Mouse (Mus musculus) lung, embryonic 14.5 days (tissue): ENCODE measurements around the gene Ccdc146. TPM values are rescaled to one million over a fixed set of nuclear protein-coding genes. Genes with fewer than 3 reads are reported as not detected.

Experiments
- ATAC-seq: fragments of 200-750 bp; cut with Nextera tagmentation; 2 replicates; pipeline ENCODE4 v1.8.0; 2017; ENCODE audit warnings: mild to moderate bottlenecking, moderate TSS enrichment, moderate library complexity; ENCODE audit not compliant: insufficient read depth
- DNase-seq: peaks from one replicate; pipeline ENCODE4 v3.0.0-alpha.2; 2015
- H3K27ac ChIP-seq: fragments of 300-500 bp; sonication (generic); 2 replicates; pipeline ENCODE4 v1.5.1; 2014; ENCODE audit warnings: low read depth, mild to moderate bottlenecking, moderate library complexity
- H3K27me3 ChIP-seq: fragments of 300-500 bp; sonication (generic); 2 replicates; pipeline ENCODE4 v1.6.1; 2014; ENCODE audit warnings: low read length, control low read depth; ENCODE audit not compliant: insufficient read depth
- H3K36me3 ChIP-seq: fragments of 300-500 bp; sonication (generic); 2 replicates; pipeline ENCODE4 v1.6.1; 2014; ENCODE audit warnings: control low read depth; ENCODE audit not compliant: insufficient read depth
- H3K4me1 ChIP-seq: fragments of 300-500 bp; sonication (generic); 2 replicates; pipeline ENCODE4 v1.6.1; 2014; ENCODE audit warnings: antibody characterized with exemption, control low read depth; ENCODE audit not compliant: insufficient read depth
- H3K4me2 ChIP-seq: fragments of 300-500 bp; sonication (generic); 2 replicates; pipeline ENCODE4 v1.6.1; 2014; ENCODE audit warnings: mild to moderate bottlenecking
- H3K4me3 ChIP-seq: fragments of 300-500 bp; sonication (generic); 2 replicates; pipeline ENCODE4 v1.5.1; 2014; ENCODE audit warnings: low read depth, low read length
- H3K9ac ChIP-seq: fragments of 300-500 bp; sonication (generic); 2 replicates; pipeline ENCODE4 v1.6.1; 2014
- H3K9me3 ChIP-seq: fragments of 300-500 bp; sonication (generic); 2 replicates; pipeline ENCODE4 v1.6.1; 2016; ENCODE audit warnings: low read depth, low read length, control low read depth
- CTCF ChIP-seq: IDR thresholded peaks from 2 replicates; pipeline ENCODE4 v1.5.1; 2016; ENCODE audit warnings: antibody characterized with exemption, low read depth
- WGBS: fragments of 180-500 bp; shearing (Covaris S2); extraction: QIAGEN DNeasy Blood & Tissue Kit; methylation state at CpG from one replicate; pipeline ENCODE4 v1.1.7; 2014; 5-methylcytosine and 5-hydroxymethylcytosine counted together
- polyA plus RNA-seq: library from polyadenylated mRNA; unstranded; fragments of >200 nt; fragmentation: Nextera tagmentation; extraction: Ambion mirVana; gene quantifications from 2 replicates; pipeline ENCODE4 v1.2.1, GENCODE M21; 2014

The Ccdc146 gene
- polyA plus RNA-seq, 1 experiment from 2014 or later: 0.18 TPM

DNA sequence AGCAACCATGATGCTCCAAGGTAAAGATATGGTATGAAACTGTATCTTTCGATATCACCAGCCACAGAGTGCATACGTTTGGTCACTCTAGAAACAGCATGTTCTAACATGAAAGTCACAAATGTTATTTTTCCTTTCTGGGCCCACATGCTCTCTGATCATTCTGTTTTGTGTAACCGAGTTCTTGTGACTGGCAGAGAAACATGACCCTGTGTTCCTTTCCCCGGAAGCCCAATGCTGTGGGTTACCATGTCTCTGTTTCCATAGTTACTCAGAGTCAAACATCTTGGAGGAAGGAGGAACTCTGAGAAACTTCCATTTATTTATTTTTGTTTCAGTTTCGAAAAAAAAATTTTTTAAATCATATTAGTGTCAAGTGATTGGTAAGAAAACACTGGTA, 12.4 kb downstream of the Ccdc146 start:
- 49% methylated on average over 5 of the region's 5 CpGs for WGBS
- Histone ChIP-seq H3K4me1 (no peaks in the 10 kb centered on the region), H3K4me2 (no peak overlapping the region), H3K27ac (no peak overlapping the region), H3K27me3 (no peaks in the 10 kb centered on the region), H3K9me3 (no peaks in the 10 kb centered on the region), H3K9ac (no peak overlapping the region), H3K4me3 (no peak overlapping the region), H3K36me3 (no peaks in the 10 kb centered on the region)
- TF ChIP-seq CTCF: no peak
- ATAC-seq: no peak
- peak; percentile 5 for DNase-seq

DNA sequence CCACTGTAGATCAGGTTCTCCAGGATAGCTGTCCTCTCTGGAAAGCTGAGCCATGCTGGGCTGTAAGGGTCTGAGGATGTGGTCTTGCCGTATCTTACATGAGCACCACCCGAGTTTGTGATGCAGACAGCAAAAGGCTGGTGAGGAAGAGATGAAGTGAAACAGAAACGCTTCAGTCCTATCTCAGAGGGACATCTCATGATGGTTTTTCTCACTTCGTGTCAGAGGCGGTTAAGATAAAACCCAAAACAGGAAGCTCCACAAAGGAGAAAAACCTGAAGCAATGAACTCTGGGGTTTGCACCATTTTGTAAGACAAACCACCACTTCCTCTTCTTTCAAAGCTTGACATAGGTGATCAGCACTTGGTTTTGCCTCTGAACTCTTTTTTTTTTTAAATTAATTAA, 13.2 kb downstream of the Ccdc146 start:
- H3K36me3 ChIP-seq: no peaks in the 10 kb centered on the region
- H3K9ac ChIP-seq: no peak overlapping the region
- TF ChIP-seq CTCF: no peak
- no peak overlapping the region for H3K4me2 ChIP-seq
- H3K27me3 ChIP-seq: no peaks in the 10 kb centered on the region
- DNase-seq (no peak), ATAC-seq (no peak)
- H3K9me3 ChIP-seq: no peaks in the 10 kb centered on the region
- H3K4me3 ChIP-seq: no peak overlapping the region
- WGBS: 70% methylated on average over 5 of the region's 5 CpGs
- no peaks in the 10 kb centered on the region for H3K4me1 ChIP-seq
- H3K27ac ChIP-seq: no peak overlapping the region

DNA sequence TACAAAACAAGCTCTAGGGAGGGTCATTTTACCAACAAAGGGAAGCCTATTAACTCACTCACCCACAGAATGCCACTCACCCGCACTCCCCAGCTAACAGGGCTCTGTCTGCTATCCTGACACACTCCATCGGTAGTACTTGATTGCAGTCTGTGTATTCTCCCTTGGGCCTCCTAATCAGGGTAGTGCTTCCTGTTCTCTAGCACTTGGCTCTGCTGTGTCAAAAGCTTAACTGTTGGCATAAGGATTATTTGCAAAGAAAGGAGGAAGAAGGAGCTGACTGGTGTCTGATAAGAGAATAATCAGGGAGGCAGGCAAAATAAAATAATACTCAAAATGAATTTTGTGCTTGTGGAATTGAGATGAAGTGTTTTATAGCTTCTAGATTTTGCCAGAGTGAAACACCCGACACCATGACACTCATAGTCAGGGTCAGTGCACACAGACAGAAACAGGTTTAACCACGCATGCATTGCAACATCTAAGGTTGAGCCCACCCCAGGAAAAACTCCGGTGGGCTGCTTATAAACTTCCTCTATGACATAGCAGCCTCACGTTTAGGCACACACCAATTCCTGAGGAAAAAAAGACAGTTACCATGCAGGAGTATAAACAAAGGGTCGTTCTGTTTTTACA, 29.2 kb downstream of the Ccdc146 start:
- ATAC-seq (peak; percentile 75; the same call in 1 of the 2 replicates), DNase-seq (peak; percentile 54)
- Histone ChIP-seq H3K27ac (peak overlapping the region; percentile 6; the same call in 1 of the 2 replicates), H3K36me3 (no peaks in the 10 kb centered on the region), H3K9ac (no peak overlapping the region), H3K9me3 (no peaks in the 10 kb centered on the region), H3K4me3 (no peak overlapping the region), H3K4me2 (no peak overlapping the region), H3K27me3 (no peaks in the 10 kb centered on the region), H3K4me1 (peaks cover 11% of the 10 kb centered on the region; the same call in 1 of the 2 replicates)
- 19% methylated on average over 7 of the region's 7 CpGs for WGBS
- TF ChIP-seq CTCF: no peak

DNA sequence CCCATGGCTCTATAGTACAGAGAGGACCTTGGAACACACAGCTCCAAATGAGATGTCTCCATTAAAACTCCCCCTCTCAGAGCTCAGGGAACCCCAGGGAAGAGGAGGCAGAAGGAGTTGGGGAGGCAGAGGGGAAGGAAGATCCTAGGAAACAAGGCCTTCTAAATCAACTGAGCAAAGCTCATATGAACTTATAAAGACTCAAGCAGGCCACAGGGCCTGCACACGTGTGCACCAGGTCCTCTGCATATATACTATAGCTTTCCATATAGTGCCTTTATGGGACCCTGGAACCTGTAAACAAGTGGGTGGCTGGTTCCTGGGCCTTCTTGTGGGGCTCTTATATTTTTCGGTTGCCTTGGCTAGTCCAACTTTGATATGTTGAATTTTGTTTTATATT, 29.9 kb downstream of the Ccdc146 start:
- WGBS: 84% methylated on average over 2 of the region's 2 CpGs
- Histone ChIP-seq H3K36me3 (no peaks in the 10 kb centered on the region), H3K27me3 (no peaks in the 10 kb centered on the region), H3K4me2 (no peak overlapping the region), H3K4me1 (peaks cover 11% of the 10 kb centered on the region; the same call in 1 of the 2 replicates), H3K9ac (no peak overlapping the region), H3K27ac (peak overlapping the region; percentile 24; the same call in 1 of the 2 replicates), H3K4me3 (no peak overlapping the region), H3K9me3 (no peaks in the 10 kb centered on the region)
- ATAC-seq (no peak), DNase-seq (no peak)
- no peak for TF ChIP-seq CTCF

DNA sequence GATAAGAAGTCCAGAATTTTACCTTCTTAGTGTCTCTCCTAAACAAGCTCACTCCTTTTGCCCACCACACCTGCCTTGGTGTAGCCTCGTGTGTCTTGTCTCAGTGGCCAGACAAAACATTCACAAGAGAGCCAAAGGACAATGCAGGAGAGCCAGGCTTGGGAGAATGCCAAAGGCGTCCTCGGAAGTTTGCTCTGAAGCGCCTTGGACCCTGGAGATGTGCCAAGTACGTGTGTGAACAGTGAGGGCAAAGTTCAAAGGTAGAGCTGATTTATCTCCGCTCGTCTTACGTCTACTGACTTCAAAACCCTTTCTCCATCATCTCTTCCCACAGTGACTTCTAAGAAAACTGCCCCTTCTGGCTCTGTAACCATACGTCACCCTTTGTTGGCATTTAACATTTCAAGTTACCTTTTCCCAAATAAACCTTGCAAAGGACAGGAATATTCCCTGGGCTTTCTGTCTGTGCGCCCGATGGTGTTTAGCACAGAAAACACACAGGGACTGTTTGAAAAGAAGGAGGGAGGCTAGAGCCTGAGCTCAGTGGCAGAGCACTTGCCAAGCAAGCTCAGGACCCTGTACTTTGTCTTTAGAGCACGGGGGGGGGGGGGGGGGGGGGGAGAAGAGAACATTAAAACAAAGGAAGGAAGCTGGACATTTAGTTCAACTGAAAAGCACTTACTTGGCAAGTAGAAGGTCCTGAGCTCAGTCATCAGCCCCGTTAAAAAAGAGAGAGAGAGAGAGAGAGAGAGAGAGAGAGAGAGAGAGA, 32.7 kb downstream of the Ccdc146 start:
- WGBS: 16% methylated on average over 13 of the region's 13 CpGs
- H3K27me3 ChIP-seq: no peaks in the 10 kb centered on the region
- H3K4me1 ChIP-seq: peaks cover 11% of the 10 kb centered on the region; the same call in 1 of the 2 replicates
- DNase-seq: peak; percentile 54
- no peak for TF ChIP-seq CTCF
- H3K9ac ChIP-seq: no peak overlapping the region
- 0 out of 2 replicates have a peak overlapping the region, but pooled peaks have one; percentile 23 for H3K4me2 ChIP-seq
- no peak for ATAC-seq
- no peaks in the 10 kb centered on the region for H3K9me3 ChIP-seq
- H3K36me3 ChIP-seq: no peaks in the 10 kb centered on the region
- H3K4me3 ChIP-seq: no peak overlapping the region
- no peak overlapping the region for H3K27ac ChIP-seq

DNA sequence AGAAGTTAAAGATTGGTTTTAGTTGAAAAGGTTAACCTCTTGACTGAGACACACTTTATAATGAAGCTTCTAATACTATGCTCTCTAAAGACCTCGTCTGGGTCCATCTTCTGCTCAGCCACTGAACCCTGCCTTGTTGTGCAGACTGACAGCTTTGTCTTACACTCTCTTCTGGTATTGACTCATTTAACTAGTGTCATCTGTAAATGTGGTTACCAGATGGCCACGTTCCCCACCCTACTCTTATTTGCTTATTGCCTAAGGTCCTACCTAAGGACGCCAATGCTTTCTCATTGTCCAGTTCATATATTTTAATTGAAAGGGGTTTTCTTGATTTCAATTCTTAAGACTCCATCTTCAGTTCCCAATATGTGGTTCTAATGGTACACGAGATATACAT, 35.6 kb downstream of the Ccdc146 start:
- H3K4me3 ChIP-seq: no peak overlapping the region
- no peaks in the 10 kb centered on the region for H3K9me3 ChIP-seq
- no peak for ATAC-seq
- no peaks in the 10 kb centered on the region for H3K27me3 ChIP-seq
- 74% methylated on average over 4 of the region's 4 CpGs for WGBS
- H3K4me1 ChIP-seq: 0 out of 2 replicates have a peak, but pooled peaks cover 4% of the 10 kb centered on the region
- H3K27ac ChIP-seq: no peak overlapping the region
- no peak overlapping the region for H3K4me2 ChIP-seq
- no peaks in the 10 kb centered on the region for H3K36me3 ChIP-seq
- no peak overlapping the region for H3K9ac ChIP-seq
- DNase-seq: no peak
- TF ChIP-seq CTCF: no peak

DNA sequence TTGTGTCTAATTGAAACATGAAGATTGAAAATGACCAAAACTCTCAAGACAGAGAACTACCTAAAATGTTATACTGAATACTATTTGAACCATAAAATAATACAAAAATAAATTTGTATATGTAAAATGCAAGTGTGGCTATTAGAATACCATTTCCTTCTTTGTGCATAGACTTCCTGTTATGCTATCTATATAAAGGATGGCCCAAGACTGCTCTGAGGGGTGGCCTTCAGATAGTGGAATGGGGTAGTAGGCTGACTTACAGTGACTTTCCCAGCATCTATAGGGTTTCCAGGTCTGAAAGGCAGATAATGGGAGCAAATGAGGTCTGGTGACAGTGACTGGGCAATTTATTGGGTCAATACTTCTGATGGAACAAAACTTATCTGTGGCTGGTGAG, 37.1 kb downstream of the Ccdc146 start:
- TF ChIP-seq CTCF: no peak
- DNase-seq (no peak), ATAC-seq (no peak)
- Histone ChIP-seq H3K27me3 (no peaks in the 10 kb centered on the region), H3K9me3 (no peaks in the 10 kb centered on the region), H3K4me3 (no peak overlapping the region), H3K4me1 (peaks cover 11% of the 10 kb centered on the region), H3K36me3 (no peaks in the 10 kb centered on the region), H3K4me2 (no peak overlapping the region), H3K27ac (no peak overlapping the region), H3K9ac (no peak overlapping the region)
